Mouse (Mus musculus): ENCODE measurements at regions not wholly inside any gene's neighbourhood (a gene's known extent, or its start where the extent isn't known, plus 50 kb on each side); places are given as distances from the start of the nearest gene placed in this dataset.

DNA sequence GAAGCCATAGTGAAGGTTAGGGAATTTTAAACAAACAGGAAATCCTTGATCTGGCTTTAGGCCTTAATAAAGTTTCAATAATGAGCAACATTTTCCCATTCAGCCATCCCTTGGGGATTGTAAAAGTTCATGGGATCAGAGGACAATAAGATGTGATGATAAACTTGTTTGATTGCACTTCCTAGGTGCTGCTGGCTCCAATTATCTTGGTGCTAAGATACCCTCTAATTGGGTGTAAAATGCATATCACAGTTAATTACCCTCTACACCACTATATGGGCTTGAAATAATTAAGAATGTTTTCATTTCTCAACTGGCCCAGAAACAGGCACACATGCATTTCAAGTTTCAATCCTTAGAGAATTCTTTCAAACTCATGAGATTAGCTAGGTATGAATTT is 55.4 kb upstream of the Flrt2 start:
- Histone ChIP-seq H3K4me1 (ENCODE audit: insufficient read depth, low read length) (no peaks in the 10 kb centered on the region), H3K27me3 (ENCODE audit: insufficient read depth, low read length) (no peaks in the 10 kb centered on the region), H3K36me3 (ENCODE audit: insufficient read depth, low read length) (no peaks in the 10 kb centered on the region), H3K4me2 (ENCODE audit: low read depth, low read length, poor library complexity, severe bottlenecking) (no peak overlapping the region), H3K9me3 (ENCODE audit: low read length) (no peaks in the 10 kb centered on the region), H3K27ac (ENCODE audit: low read depth, low read length) (no peak overlapping the region), H3K4me3 (ENCODE audit: low read depth, low read length) (no peak overlapping the region), H3K9ac (replicated peaks; ENCODE audit: low read length, poor library complexity, severe bottlenecking) (no peak overlapping the region)
- no peak for TF ChIP-seq CTCF (IDR thresholded peaks at IDR 0.05)
- no peak for DNase-seq (ENCODE audit: low spot score)
- ATAC-seq (ENCODE audit: low FRiP score): no peak

- no peak for ATAC-seq (ENCODE audit: low FRiP score)
- TF ChIP-seq CTCF (IDR thresholded peaks at IDR 0.05): no peak
Measured at GRCm38 (mm10) chr12:95639892-95640291, 52.1 kb upstream of the Flrt2 start.

GRCm38 (mm10) chr12:95641628-95642027 is 50.4 kb upstream of the Flrt2 start:
- Histone ChIP-seq H3K36me3 (ENCODE audit: insufficient read depth, low read length) (no peaks in the 10 kb centered on the region), H3K27me3 (ENCODE audit: insufficient read depth, low read length) (no peaks in the 10 kb centered on the region), H3K9me3 (ENCODE audit: low read length) (no peaks in the 10 kb centered on the region), H3K4me1 (ENCODE audit: insufficient read depth, low read length) (no peaks in the 10 kb centered on the region), H3K9ac (replicated peaks; ENCODE audit: low read length, poor library complexity, severe bottlenecking) (no peak overlapping the region), H3K4me2 (ENCODE audit: low read depth, low read length, poor library complexity, severe bottlenecking) (no peak overlapping the region), H3K27ac (ENCODE audit: low read depth, low read length) (no peak overlapping the region), H3K4me3 (ENCODE audit: low read depth, low read length) (no peak overlapping the region)
- TF ChIP-seq CTCF (IDR thresholded peaks at IDR 0.05): no peak
- ATAC-seq (ENCODE audit: low FRiP score) (no peak), DNase-seq (ENCODE audit: low spot score) (no peak)

More at GRCm38 (mm10) chr12:95639892-95640291, 52.1 kb upstream of the Flrt2 start:
- no peaks in the 10 kb centered on the region for H3K9me3 ChIP-seq (ENCODE audit: low read length)
- H3K4me1 ChIP-seq (ENCODE audit: insufficient read depth, low read length): no peaks in the 10 kb centered on the region
- H3K9ac ChIP-seq (replicated peaks; ENCODE audit: low read length, poor library complexity, severe bottlenecking): no peak overlapping the region
- H3K4me2 ChIP-seq (ENCODE audit: low read depth, low read length, poor library complexity, severe bottlenecking): no peak overlapping the region
- no peaks in the 10 kb centered on the region for H3K27me3 ChIP-seq (ENCODE audit: insufficient read depth, low read length)
- no peaks in the 10 kb centered on the region for H3K36me3 ChIP-seq (ENCODE audit: insufficient read depth, low read length)
- no peak overlapping the region for H3K4me3 ChIP-seq (ENCODE audit: low read depth, low read length)
- H3K27ac ChIP-seq (ENCODE audit: low read depth, low read length): no peak overlapping the region
- DNase-seq (ENCODE audit: low spot score): no peak

Measured in midbrain, postnatal 0 days (tissue).